Mouse (Mus musculus) ovary, postnatal 36 days (tissue): ENCODE results near the gene Ppp3ca.

Experiments used
- DNase-seq: peaks from one replicate; pipeline ENCODE4 v3.0.0; 2022; ENCODE audit warnings: low spot score, mixed read lengths

Ppp3ca gene

GRCm38 (mm10) chr3:136911276-136911675 is 241.4 kb downstream of the Ppp3ca start:
- no peak for DNase-seq

DNA sequence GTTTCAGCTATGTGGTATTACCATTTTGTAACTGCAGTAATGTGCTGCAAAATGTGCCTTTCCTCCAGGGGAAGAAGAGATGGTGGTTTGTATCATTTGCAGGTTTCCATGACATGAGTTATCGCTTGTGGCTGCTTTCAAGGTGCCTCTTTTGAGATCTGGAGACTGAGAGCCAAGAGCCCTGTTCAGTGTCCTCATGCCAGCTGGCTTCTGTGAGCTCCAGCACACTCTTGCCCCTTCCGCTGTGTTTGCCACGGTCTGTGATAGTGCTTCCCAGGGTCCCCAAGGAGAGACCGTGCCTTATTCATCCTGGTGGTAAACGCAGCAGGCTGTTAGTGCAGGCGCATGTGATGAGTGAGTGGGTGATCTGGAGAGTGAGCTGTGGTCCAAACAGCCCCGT is 247.2 kb downstream of the Ppp3ca start:
- DNase-seq, result no peak

GRCm38 (mm10) chr3:136933071-136933470 is 263.1 kb downstream of the Ppp3ca start:
- DNase-seq, result no peak

GRCm38 (mm10) chr3:136940733-136941601 is 271.0 kb downstream of the Ppp3ca start:
- DNase-seq, result no peak

DNA sequence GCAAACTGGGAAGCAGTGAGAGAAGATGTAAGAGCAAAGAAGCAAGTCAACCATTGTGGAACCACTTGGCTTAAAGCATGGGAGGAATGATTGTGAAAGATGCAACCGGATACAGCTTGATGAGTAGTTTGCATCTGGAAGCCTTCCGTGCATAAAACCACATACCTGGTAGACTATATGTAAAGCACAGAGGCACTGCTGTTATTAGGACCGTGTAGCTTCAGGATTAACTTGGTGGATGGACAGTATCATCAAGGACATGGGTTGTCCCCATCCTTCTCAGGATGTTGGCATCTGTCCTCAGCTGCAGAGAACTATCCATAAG is 271.6 kb downstream of the Ppp3ca start:
- no peak for DNase-seq

GRCm38 (mm10) chr3:136945550-136945949 is 275.6 kb downstream of the Ppp3ca start:
- no peak for DNase-seq

DNA sequence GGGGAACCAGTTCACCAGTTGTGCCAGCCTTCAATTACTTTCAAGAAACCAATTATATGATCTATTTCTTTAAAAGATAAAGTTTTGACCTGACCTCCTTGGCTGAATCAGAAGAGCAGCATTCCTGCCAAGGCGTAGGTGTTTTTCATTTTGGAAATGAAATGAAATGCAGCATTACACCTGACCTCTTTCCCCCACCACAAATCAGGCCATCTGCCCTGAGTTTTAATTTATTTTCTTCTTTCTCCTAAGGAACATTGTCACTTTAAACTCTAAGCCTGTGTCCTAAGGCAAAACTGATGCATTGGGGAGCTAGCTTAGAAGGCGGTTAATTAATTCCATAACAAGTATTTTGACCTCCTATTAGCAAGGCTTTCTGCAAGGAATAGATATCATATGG is 276.7 kb downstream of the Ppp3ca start:
- DNase-seq, result no peak

- DNase-seq, result no peak
Observed at GRCm38 (mm10) chr3:136948142-136948541, 278.2 kb downstream of the Ppp3ca start.

GRCm38 (mm10) chr3:136951792-136952191 is 281.9 kb downstream of the Ppp3ca start:
- DNase-seq, result no peak

GRCm38 (mm10) chr3:136952822-136953221 is 282.9 kb downstream of the Ppp3ca start:
- no peak for DNase-seq

DNA sequence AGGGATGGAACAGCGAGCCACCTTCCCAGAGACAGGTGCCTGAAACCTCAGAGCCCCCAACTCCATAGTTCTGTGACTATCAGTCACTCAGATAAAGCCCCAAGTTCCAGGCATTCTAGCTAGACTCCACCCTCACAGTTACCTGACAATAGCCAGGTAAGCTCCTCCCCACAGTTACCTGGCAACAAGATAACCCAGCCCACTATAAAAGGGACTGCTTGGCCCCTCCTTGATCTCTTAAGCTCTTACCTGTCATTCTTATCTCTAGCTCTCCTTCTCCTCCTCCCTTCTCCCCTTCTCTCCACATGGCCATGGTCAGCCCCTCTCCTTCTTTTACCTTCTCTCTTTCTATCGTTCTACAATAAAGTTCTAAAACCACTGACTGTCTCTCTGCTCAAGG is 285.1 kb downstream of the Ppp3ca start:
- no peak for DNase-seq

DNA sequence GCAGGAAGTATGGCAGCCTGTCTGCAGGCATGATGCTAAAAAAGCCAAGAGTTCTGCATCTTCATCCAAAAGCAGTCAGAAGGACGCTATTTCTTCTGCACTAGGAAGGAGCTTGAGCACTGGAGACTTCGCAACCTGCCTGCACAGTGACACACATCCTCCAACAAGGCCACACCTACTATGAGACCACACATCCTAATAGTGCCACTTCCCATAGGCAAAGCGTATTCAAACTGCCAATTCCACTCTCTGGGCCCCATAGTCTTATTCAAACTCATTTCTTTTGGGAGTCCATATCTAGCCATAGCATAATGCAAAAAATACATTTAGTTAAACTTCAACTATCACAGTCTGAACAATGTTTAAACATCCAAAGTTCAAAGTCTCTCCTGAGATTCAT is 290.4 kb downstream of the Ppp3ca start:
- no peak for DNase-seq

DNA sequence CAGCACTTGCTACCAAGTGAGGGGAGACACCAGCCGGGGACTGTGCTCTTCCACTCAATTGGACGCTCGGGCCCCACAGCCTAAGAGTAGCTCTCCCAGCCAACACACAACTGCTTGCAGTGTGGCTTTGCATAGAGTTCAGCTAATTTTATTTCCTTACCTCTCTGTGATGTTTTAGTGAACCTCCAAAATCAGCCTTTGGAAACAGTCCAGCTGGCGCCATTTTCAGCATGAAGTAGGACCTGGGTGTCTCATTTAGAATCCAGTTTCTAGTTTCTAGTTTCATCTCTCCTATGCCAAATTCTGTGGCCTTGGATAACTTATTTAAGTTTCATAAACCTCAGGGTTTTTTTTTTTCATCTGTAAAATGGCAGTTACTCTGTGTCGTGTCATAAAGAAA is 296.9 kb downstream of the Ppp3ca start:
- DNase-seq, result no peak

- no peak for DNase-seq
Observed at GRCm38 (mm10) chr3:136967510-136967909, 297.6 kb downstream of the Ppp3ca start.

- peak; percentile 7 for DNase-seq
Observed at GRCm38 (mm10) chr3:136969796-136970195, 299.9 kb downstream of the Ppp3ca start.

DNA sequence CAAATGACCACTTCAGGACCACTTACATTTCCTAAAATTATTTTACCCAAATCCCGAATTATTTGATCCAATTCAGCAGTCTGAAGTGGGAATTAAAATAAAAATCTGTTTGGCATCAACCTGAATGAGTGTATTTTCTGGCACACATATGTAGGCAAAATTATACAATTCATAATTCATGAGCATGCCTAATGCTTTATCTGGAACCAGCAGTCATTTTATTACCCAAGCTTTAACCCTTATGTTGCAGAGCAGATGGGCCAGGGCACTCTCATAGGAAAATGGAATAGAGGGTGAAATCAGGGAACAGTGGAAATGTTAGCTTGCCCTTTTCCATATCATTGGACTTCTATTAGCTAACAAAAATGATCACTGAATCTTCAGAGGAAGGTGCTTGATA is 307.9 kb downstream of the Ppp3ca start:
- no peak for DNase-seq

DNA sequence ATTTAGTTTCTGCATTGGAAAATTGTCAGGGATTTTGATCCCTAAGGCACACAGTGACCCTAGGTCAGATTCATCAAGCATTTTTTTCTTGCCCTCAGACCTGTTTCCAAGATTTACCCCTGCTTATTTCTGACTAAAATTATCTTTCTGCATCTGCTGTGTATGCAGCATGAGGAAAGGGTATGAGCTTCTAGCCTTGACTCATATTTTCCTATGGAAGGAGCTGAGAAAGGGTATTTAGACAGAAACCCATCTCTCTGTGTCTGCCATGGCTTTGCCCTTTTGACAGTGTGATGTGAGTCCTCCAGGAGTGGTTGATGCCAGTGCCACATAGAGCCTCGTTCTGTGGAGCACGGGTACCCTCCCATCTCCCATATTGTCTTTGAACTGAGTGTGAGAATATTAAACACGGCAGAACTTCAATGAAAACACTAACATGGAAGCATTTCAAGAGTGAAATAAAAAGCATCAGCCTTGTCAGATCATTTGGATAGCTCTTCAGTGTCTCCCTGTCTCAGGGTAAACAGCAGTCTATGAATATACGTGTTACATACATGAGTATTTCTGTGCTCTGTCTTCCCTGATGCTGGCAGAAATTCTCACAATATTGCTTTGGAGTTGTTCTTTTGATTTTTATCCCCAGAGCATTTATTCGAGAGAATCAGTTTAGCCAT is 311.1 kb downstream of the Ppp3ca start:
- no peak for DNase-seq

DNA sequence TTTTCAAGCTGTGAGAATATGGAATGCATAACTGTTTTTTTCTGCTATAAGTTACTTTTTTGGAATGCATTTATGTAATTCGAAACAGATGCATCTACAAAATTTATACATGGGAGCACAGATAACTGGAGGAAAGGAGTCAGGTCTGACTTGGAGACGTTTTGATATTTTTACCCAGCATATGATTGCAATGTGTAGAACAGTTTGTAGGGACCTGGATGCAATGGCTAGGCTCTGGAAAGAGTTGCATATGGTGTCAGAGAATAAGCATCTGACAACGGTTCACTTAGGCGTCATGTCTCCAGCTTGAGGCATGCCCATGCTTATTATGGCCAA is 311.6 kb downstream of the Ppp3ca start:
- no peak for DNase-seq

DNA sequence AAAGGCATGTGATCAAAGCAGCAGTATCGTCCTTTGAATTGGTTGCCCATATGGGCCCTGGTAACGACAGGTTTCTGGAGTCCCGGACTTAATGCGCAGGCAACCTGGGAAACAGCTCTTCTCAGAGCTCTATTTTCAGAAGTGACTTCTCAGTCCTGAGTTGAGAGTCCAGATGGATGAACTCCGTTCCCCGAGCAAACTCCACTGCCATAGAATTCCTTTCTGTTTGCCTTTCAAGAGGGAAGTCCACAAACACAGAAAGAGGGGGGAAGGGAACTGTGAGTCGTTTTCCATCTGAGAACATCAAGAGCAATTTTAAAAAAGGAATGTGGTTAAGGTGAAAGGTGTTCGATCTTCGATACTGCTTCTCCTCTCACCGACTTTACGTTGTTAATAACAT is 312.1 kb downstream of the Ppp3ca start:
- DNase-seq, result no peak

DNA sequence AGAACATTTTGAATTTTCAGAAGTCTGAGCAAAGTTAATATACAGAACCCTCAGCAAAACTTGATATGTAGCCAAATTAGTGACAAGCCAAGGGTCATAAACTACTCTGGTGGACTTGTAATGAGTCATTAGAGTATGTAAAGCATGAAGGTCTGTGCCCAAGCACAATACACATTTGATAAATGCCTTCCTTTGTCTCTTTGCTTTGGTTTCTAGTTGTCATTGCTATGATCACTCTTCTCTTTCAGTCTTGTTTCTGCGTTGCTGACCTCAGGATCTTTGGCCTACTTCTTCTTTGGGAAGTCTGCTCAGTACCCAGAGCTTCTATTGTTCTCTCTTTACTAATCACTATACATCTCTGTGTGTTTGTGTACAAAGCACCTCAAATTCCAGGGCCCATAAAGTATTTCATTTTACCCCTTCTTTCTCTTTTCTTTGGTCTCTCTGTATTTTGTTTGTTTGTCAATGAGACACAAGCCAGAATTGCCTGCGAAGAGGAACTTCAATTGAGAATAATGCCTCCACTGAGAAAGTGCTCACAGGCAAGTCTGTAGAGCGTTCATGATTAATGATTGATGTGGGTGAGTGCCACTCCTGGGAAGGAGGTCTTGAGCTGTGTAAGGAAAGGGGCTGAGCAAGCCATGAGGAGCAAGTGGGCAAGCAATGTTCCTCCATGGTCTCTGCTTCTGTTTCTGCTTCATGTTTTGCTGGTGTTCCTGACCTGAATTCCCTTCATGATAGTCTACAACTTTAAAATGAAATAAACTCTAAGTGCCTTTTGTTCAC is 316.4 kb downstream of the Ppp3ca start:
- DNase-seq, result no peak
